In the genomic region with DNA sequence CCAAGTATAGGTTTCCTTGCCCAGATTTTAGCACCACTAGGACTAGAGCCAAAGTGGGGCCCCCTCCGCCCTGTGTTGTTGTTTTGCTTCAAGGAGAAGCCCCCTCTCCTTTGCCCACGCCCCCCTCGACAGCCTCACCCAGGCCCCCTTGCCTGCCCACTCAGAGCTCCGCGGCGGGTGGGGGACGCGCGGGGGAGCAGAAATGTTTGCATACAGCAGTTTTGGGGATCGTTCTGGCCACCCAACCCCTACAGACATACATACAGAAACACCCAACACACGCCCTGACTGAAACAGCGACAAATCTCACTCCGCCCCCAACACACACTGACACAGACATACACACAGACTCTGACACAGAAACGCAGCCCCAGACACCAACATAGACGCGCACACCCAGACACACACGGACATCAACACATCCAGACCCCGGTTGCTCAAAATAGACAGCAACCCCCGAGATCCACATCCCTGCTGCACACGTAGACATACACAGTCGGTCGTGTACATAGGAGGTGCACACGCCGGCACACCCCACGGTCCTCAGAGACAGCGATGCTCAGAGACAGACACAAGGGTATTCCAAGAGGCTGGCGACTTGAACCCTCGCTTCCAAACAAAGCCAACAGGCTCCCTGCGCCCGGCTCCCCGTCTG, we compare ENCODE assay signal across 9 mouse cellular contexts. TPM values are rescaled to one million over a fixed set of nuclear protein-coding genes. Genes with fewer than 3 reads are reported as not detected.
DNase-seq lines count a peak whose midpoint lies in the region; ATAC-seq and TF ChIP-seq lines count a peak whose summit lies in the region.
"Had no signal": no experiment of that assay in that cellular context is flagged by ENCODE, and none has a peak within 500 bp of the region (broad histone marks: within the 10 kb centered on the region; RNA-seq: fewer than 3 reads in every experiment).

No protein-coding gene starts in this region.

- intact Hi-C loops in gastrocnemius, adult 2 months (cut with DNase I): no loop called here

- peak overlapping the region; percentile 84 for H3K4me2 ChIP-seq in forebrain, embryonic 11.5 days (ENCODE audit: low read depth, low read length, severe bottlenecking)
- peak overlapping the region; percentile 85 for H3K4me2 ChIP-seq in midbrain, postnatal 0 days (ENCODE audit: low read depth, low read length, poor library complexity, severe bottlenecking)

- WGBS in forebrain, embryonic 11.5 days: under 1% methylated on average over 31 of the region's 31 CpGs
- WGBS in midbrain, postnatal 0 days: 0% methylated on average over 30 of the region's 31 CpGs

- peak overlapping the region; percentile 21; the same call in 1 of the 2 replicates for H3K9ac ChIP-seq in ES-E14 (ENCODE audit: insufficient read depth, low read depth, low read length, poor library complexity, severe bottlenecking)
- H3K9ac ChIP-seq in forebrain, embryonic 11.5 days (ENCODE audit: low read length): peak overlapping the region; percentile 81
- peak overlapping the region; percentile 100 for H3K9ac ChIP-seq in midbrain, postnatal 0 days (replicated peaks; ENCODE audit: low read length, poor library complexity, severe bottlenecking)

- no peaks in the 10 kb centered on the region for H3K36me3 ChIP-seq in ES-E14 (ENCODE audit: control insufficient read depth, insufficient read depth, low read length, poor library complexity, severe bottlenecking)
- H3K36me3 ChIP-seq in forebrain, embryonic 11.5 days (ENCODE audit: control insufficient read depth, insufficient read depth, low read length): no peaks in the 10 kb centered on the region
- H3K36me3 ChIP-seq in midbrain, postnatal 0 days (ENCODE audit: insufficient read depth, low read length): no peaks in the 10 kb centered on the region

- in situ Hi-C loops in ES-E14 (cut with MboI; ENCODE audit: low sequenced_read_pairs in 2 of 2, unreplicated experiment in 2 of 2): no loop called here

- no peaks in the 10 kb centered on the region for H3K9me3 ChIP-seq in ES-E14 (ENCODE audit: control insufficient read depth, insufficient read depth, low read depth, low read length)
- no peaks in the 10 kb centered on the region for H3K9me3 ChIP-seq in forebrain, embryonic 11.5 days (ENCODE audit: control insufficient read depth, low read length)
- H3K9me3 ChIP-seq in midbrain, postnatal 0 days (ENCODE audit: low read length): no peaks in the 10 kb centered on the region

- H3K27me3 ChIP-seq in forebrain, embryonic 11.5 days (ENCODE audit: control insufficient read depth, insufficient read depth, low read length): no peaks in the 10 kb centered on the region
- H3K27me3 ChIP-seq in midbrain, postnatal 0 days (ENCODE audit: insufficient read depth, low read length): no peaks in the 10 kb centered on the region

- peaks cover 0 to 9% of the 10 kb centered on the region in 2 experiments; a peak in 2 of 4 replicates for H3K4me1 ChIP-seq in ES-E14 (ENCODE audit: control insufficient read depth in 2 of 2, insufficient read depth in 2 of 2, low read length in 2 of 2, poor library complexity in 1 of 2)
- no peaks in the 10 kb centered on the region; the same call in 1 of the 2 replicates for H3K4me1 ChIP-seq in forebrain, embryonic 11.5 days (replicated peaks; ENCODE audit: control insufficient read depth, insufficient read depth, low read length)
- peaks cover 19% of the 10 kb centered on the region; the same call in 1 of the 2 replicates for H3K4me1 ChIP-seq in midbrain, postnatal 0 days (ENCODE audit: insufficient read depth, low read length)

- peak overlapping the region; percentile 71 for H3K4me3 ChIP-seq in gastrocnemius, adult 2 months
- peak overlapping the region; percentile 69 to 71 for H3K4me3 ChIP-seq in ES-E14 (ENCODE audit: insufficient read depth in 1 of 2, low read depth in 1 of 2, low read length in 2 of 2, poor library complexity in 1 of 2, severe bottlenecking in 1 of 2)
- peak overlapping the region; percentile 80 for H3K4me3 ChIP-seq in forebrain, embryonic 11.5 days (ENCODE audit: low read depth, low read length)
- H3K4me3 ChIP-seq in midbrain, postnatal 0 days (ENCODE audit: low read depth, low read length): peak overlapping the region; percentile 99

- H3K27ac ChIP-seq in gastrocnemius, adult 2 months: peak overlapping the region; percentile 67
- H3K27ac ChIP-seq in ES-E14 (ENCODE audit: insufficient read depth, low read depth, low read length, poor library complexity, severe bottlenecking): no peak overlapping the region
- H3K27ac ChIP-seq in forebrain, embryonic 11.5 days (ENCODE audit: low read depth, low read length): 0 out of 2 replicates have a peak overlapping the region, but pooled peaks have one; percentile 53
- peak overlapping the region; percentile 95 for H3K27ac ChIP-seq in midbrain, postnatal 0 days (ENCODE audit: low read depth, low read length)

- no peak for TF ChIP-seq CTCF in gastrocnemius, adult 2 months (IDR thresholded peaks at IDR 0.05)
- no peak; the same call in 1 of the 2 replicates for TF ChIP-seq CTCF in midbrain, postnatal 0 days (IDR thresholded peaks at IDR 0.05)

- peak; percentile 61 for ATAC-seq in forebrain, embryonic 11.5 days (replicated peaks; ENCODE audit: low FRiP score)
- ATAC-seq in midbrain, postnatal 0 days (ENCODE audit: low FRiP score): peak; percentile 68

- peak; percentile 15 for DNase-seq in gastrocnemius, adult 2 months
- DNase-seq in gastrocnemius, postnatal 10 days: no peak
- no peak for DNase-seq in ES-E14 (ENCODE audit: low read depth, low spot score)
- DNase-seq in forebrain, embryonic 11.5 days (ENCODE audit: low spot score): no peak
- DNase-seq in left cerebral cortex, adult 18-20 months (ENCODE audit: low spot score in 2 of 2): peak; percentile 59 to 73
- DNase-seq in midbrain, postnatal 0 days (ENCODE audit: low spot score): peak; percentile 54
- no peak for DNase-seq in adrenal gland, adult 18-20 months (ENCODE audit: low spot score in 2 of 2)
- no peak for DNase-seq in lung, postnatal 14 days

TF ChIP-seq in ES-E14, 5 proteins besides CTCF, POLR2A, EP300 and RAD21:
- TF ChIP-seq ZNF384 (IDR thresholded peaks at IDR 0.05; ENCODE audit: low read depth, low read length): no peak
- no peak for TF ChIP-seq ZC3H11A (IDR thresholded peaks at IDR 0.05; ENCODE audit: borderline replicate concordance, low read depth, low read length)
- TF ChIP-seq MAFK (IDR thresholded peaks at IDR 0.05; ENCODE audit: insufficient read depth, low read depth, low read length): no peak
- no peak for TF ChIP-seq HCFC1 (IDR thresholded peaks at IDR 0.05; ENCODE audit: borderline replicate concordance, insufficient read depth, low read length)
- TF ChIP-seq CHD2 (IDR thresholded peaks at IDR 0.05; ENCODE audit: low read depth, low read length): no peak
TF ChIP-seq in ES-E14: peak in this region for 0.

RNA-seq across cellular contexts. Expression of gene Cadm3, which starts 0.7 kb away (rescaled TPM):
- total RNA-seq in gastrocnemius, adult 2 months (2021): 10 to 100 TPM in 1 of 2 experiments, 1 to 10 TPM in 1; 7.2 to 12.2 TPM
- 10 to 100 TPM; 22.9 to 31.4 TPM for total RNA-seq in gastrocnemius, postnatal 10 days (2021)
- total RNA-seq in ES-E14 (2012; rRNA removed): 0.85 and 1.0 TPM in 2 replicates
- 15.6 and 16.0 TPM in 2 replicates for polyA plus RNA-seq in forebrain, embryonic 11.5 days (2014; fragmentation: Nextera tagmentation; extraction: Ambion mirVana)
- 100 to 1,000 TPM; 403 to 436 TPM for total RNA-seq in left cerebral cortex, adult 18-20 months (2021)
- 547 and 554 TPM in 2 replicates for total RNA-seq in midbrain, postnatal 0 days (2014; rRNA removed)
- polyA plus RNA-seq in midbrain, postnatal 0 days (2015; fragmentation: Nextera tagmentation; extraction: Ambion mirVana): 53.9 and 60.8 TPM in 2 replicates
- total RNA-seq in adrenal gland, adult 18-20 months (2021): 1 to 10 TPM; 4.0 to 8.9 TPM

RNA-seq across cellular contexts. Expression of gene Aim2, which starts 16.1 kb away (rescaled TPM):
- total RNA-seq in gastrocnemius, adult 2 months (2021): under 1 TPM; 0.11 to 0.28 TPM
- total RNA-seq in gastrocnemius, postnatal 10 days (2021): 1 to 10 TPM in 1 of 2 experiments, under 1 TPM in 1; 0.26 to 1.0 TPM
- total RNA-seq in ES-E14 (2012; rRNA removed): 17.0 and 26.0 TPM in 2 replicates
- polyA plus RNA-seq in forebrain, embryonic 11.5 days (2014; fragmentation: Nextera tagmentation; extraction: Ambion mirVana): 4.3 and 5.8 TPM in 2 replicates
- total RNA-seq in left cerebral cortex, adult 18-20 months (2021): 1 to 10 TPM; 1.4 to 3.0 TPM
- total RNA-seq in midbrain, postnatal 0 days (2014; rRNA removed): 0.66 and 2.8 TPM in 2 replicates
- polyA plus RNA-seq in midbrain, postnatal 0 days (2015; fragmentation: Nextera tagmentation; extraction: Ambion mirVana): 0.89 and 1.0 TPM in 2 replicates
- 1 to 10 TPM; 1.1 to 2.0 TPM for total RNA-seq in adrenal gland, adult 18-20 months (2021)

RNA-seq across cellular contexts. Expression of gene Ackr1, which starts 33.3 kb away (rescaled TPM):
- total RNA-seq in gastrocnemius, adult 2 months (2021): 1 to 10 TPM; 2.5 to 3.0 TPM
- total RNA-seq in gastrocnemius, postnatal 10 days (2021): 10 to 100 TPM in 1 of 2 experiments, 1 to 10 TPM in 1; 8.4 to 11.3 TPM
- not detected in 2 replicates for total RNA-seq in ES-E14 (2012; rRNA removed)
- 3.8 and 4.5 TPM in 2 replicates for polyA plus RNA-seq in forebrain, embryonic 11.5 days (2014; fragmentation: Nextera tagmentation; extraction: Ambion mirVana)
- total RNA-seq in left cerebral cortex, adult 18-20 months (2021): 10 to 100 TPM; 71.0 to 71.7 TPM
- 38.0 and 52.3 TPM in 2 replicates for total RNA-seq in midbrain, postnatal 0 days (2014; rRNA removed)
- 23.1 and 24.1 TPM in 2 replicates for polyA plus RNA-seq in midbrain, postnatal 0 days (2015; fragmentation: Nextera tagmentation; extraction: Ambion mirVana)
- total RNA-seq in adrenal gland, adult 18-20 months (2021): 1 to 10 TPM in 1 of 2 experiments, under 1 TPM in 1; 0.63 to 2.0 TPM
- polyA plus RNA-seq: C2C12 had no signal

Comparison
In these comparisons a context has a peak if more than half of its experiments do, and no peak if none do; other contexts are left out.
1. DNase-seq: peak in gastrocnemius, adult 2 months (single experiment), left cerebral cortex, adult 18-20 months (2 of 2) and midbrain, postnatal 0 days (single experiment); none in gastrocnemius, postnatal 10 days (single experiment), ES-E14 (single experiment), forebrain, embryonic 11.5 days (single experiment), adrenal gland, adult 18-20 months (0 of 2) and lung, postnatal 14 days (single experiment).
2. H3K9ac ChIP-seq: peak in every context shown above with its lines; median percentile 100 in midbrain, postnatal 0 days; 81 in forebrain, embryonic 11.5 days; 21 in ES-E14.
3. RNA of gene Cadm3, which starts 0.7 kb away (total RNA-seq): 547 to 554 TPM in midbrain, postnatal 0 days and 403 to 436 TPM in left cerebral cortex, adult 18-20 months; 22.9 to 31.4 TPM in gastrocnemius, postnatal 10 days, 7.2 to 12.2 TPM in gastrocnemius, adult 2 months, 4.0 to 8.9 TPM in adrenal gland, adult 18-20 months and 0.85 to 1.0 TPM in ES-E14; every median in the first group is over 10 times any median in the second.
4. Peak in every context shown above with its lines, with median percentiles within 50 percentile points of each other: H3K4me3 ChIP-seq.